Mouse (Mus musculus): Measurements from ENCODE around the gene Pros1. TPM values are rescaled to one million over a fixed set of nuclear protein-coding genes. Genes with fewer than 3 reads are reported as not detected.
A peak's percentile ranks its signal among the peaks of the same experiment; 100 is the strongest.

The Pros1 gene
- polyA plus RNA-seq (2014; fragmentation: Nextera tagmentation; extraction: Ambion mirVana), result 59.7 and 60.3 TPM in 2 replicates

DNA sequence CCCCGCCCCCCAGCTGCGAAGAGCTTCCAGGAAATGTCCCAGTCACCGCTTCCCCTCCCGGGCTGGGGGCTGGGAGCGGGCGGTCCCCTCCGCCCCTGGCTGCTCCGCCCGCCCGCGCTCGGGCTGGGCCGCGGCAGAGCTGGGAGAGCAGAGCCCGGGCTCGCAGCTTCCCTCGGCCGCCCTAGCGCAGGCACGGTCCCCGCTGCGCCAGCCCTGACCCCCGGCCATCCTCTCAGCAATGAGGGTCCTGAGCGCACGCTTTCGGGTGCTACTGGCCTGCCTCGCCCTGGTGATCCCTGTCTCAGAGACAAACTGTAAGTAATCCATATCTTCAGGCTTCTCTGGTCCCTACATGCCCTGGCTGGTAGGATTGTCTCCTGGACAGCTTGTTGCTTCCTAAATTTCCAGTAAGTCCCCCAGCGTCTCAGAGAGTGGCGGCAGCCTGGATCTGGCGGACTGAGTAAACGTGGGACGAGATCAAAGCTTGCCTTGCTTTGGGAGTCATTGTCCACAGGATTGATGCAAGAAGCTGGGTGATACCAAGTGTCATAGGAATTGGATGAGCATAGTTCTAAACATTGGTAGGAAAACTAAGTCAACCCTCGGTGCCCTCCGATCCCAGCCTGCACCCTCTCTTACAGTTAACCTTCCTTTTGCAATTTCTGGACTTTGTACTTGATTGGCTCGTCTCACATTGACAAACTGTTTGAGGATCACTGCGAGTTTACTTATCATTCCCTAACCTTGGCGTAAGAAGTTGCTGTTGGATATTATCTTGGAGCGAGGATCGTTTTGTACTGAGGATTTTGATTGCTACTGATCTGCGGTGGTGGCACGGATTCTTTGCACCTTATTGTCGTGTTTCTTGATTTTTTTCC lies at the start of gene Pros1:
Gene Pros1, plus strand, starts transcription at position 117 of the 878 bp plus-strand sequence.
- no peaks in the 10 kb centered on the region for H3K27me3 ChIP-seq (ENCODE audit: insufficient read depth, low read length)
- ATAC-seq (ENCODE audit: insufficient read depth), result peak; percentile 98

DNA sequence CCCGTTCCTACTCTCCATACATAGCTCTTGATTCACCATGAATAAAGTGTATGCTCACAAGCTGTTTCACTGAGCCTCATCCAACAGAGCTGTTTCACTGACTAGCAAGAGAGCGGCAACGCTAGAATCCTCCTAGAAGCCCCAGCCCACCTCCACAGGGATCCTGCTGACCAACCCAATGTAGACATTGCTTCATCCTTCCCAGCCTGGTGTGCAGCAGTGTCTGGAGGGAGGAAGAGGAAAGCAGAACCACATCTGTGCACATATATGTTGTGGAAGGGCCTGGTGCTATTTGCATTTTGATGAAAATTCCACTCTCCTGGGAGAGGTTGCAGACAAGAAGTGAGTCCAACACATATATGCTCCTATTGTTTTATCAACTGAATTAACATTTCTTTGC lies 49.5 kb upstream of the Pros1 start:
- DNase-seq (no peak), ATAC-seq (ENCODE audit: insufficient read depth) (no peak)
- Histone ChIP-seq H3K4me1 (ENCODE audit: insufficient read depth) (no peaks in the 10 kb centered on the region), H3K27ac (ENCODE audit: low read depth) (no peak overlapping the region), H3K27me3 (ENCODE audit: insufficient read depth, low read length) (no peaks in the 10 kb centered on the region), H3K36me3 (ENCODE audit: insufficient read depth) (peaks cover 24% of the 10 kb centered on the region; the same call in 1 of the 2 replicates), H3K9me3 (ENCODE audit: low read depth, low read length) (no peaks in the 10 kb centered on the region), H3K4me3 (ENCODE audit: low read depth, low read length) (no peak overlapping the region), H3K4me2 (no peak overlapping the region), H3K9ac (no peak overlapping the region)
- TF ChIP-seq CTCF (IDR thresholded peaks at IDR 0.05; ENCODE audit: low read depth), result no peak
- WGBS, result over 99% methylated on average over 3 of the region's 3 CpGs

More for the DNA sequence above, at the start of gene Pros1:
- WGBS, result 2% methylated on average over 42 of the region's 42 CpGs
- Histone ChIP-seq H3K36me3 (ENCODE audit: insufficient read depth) (no peaks in the 10 kb centered on the region), H3K4me2 (peak within 1 kb of the TSS; percentile 81), H3K4me1 (ENCODE audit: insufficient read depth) (no peaks in the 10 kb centered on the region), H3K4me3 (ENCODE audit: low read depth, low read length) (peak within 1 kb of the TSS; percentile 63), H3K9ac (peak within 1 kb of the TSS; percentile 84), H3K27ac (ENCODE audit: low read depth) (peak within 1 kb of the TSS; percentile 91), H3K9me3 (ENCODE audit: low read depth, low read length) (no peaks in the 10 kb centered on the region)
- TF ChIP-seq CTCF (IDR thresholded peaks at IDR 0.05; ENCODE audit: low read depth), result no peak
- peak; percentile 82 for DNase-seq

DNA sequence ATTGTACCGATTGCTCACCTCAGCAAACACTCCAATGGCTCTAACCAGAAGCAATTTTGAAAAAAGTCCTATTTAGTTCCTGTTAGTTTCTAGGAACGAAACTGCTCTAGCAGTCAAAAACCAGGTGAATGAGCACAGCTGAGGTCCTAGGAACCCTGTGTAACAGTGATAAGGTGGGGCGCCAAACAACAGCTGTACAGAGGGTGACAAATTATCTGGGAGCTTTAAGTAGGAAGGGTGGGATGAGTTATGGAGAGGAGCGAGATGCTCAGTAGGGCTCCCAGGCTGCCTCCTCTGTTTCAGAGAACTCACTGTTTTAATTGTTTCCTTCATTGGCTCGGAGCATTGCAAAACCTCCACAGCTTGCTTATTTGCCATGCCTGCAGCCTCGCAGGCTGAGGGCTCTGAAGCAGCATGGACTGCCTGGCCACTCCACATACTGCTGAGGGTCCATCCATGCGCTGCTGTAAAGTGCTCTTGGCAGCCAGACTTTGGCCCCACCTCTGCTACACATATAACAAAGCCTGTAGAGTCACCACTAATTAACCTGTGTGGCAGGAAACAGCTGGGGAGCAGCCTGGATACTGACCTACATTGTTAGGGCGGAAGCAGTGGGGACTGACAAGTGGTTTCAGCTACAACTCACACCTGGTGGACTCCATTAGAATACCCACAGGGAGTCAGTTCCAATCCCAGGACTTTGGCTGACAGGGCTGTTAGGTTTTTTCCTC lies 46.7 kb upstream of the Pros1 start:
- H3K27ac ChIP-seq (ENCODE audit: low read depth), result peak overlapping the region; percentile 10; the same call in 1 of the 2 replicates
- TF ChIP-seq CTCF (IDR thresholded peaks at IDR 0.05; ENCODE audit: low read depth), result no peak
- peak; percentile 75; the same call in 1 of the 2 replicates for ATAC-seq (ENCODE audit: insufficient read depth)
- H3K36me3 ChIP-seq (ENCODE audit: insufficient read depth), result 0 out of 2 replicates have a peak, but pooled peaks cover 11% of the 10 kb centered on the region
- H3K4me2 ChIP-seq, result no peak overlapping the region
- DNase-seq, result peak; percentile 37
- no peaks in the 10 kb centered on the region for H3K4me1 ChIP-seq (ENCODE audit: insufficient read depth)
- no peaks in the 10 kb centered on the region for H3K9me3 ChIP-seq (ENCODE audit: low read depth, low read length)
- H3K9ac ChIP-seq, result no peak overlapping the region
- 54% methylated on average over 8 of the region's 8 CpGs for WGBS
- H3K4me3 ChIP-seq (ENCODE audit: low read depth, low read length), result no peak overlapping the region
- no peaks in the 10 kb centered on the region for H3K27me3 ChIP-seq (ENCODE audit: insufficient read depth, low read length)

DNA sequence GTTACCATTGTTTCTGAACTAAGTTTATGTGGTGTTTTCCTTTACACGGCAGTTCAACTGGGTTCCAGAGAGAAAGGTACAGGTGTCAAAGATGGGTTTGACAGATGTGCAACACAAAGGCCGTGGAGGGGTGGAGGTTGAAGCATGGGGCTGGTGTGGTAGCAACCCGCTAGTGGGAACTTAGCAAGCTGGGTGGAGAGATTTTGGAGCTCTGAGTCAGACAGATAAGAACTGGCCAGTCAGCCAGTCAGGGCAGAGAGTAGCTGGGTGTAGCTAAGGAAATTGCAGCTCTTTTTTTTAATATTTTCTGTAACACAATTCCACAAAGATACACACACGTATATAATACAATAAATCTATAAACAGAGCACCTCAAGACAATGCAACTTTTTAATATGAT lies 43.3 kb upstream of the Pros1 start:
- Histone ChIP-seq H3K9ac (no peak overlapping the region), H3K4me3 (ENCODE audit: low read depth, low read length) (no peak overlapping the region), H3K27ac (ENCODE audit: low read depth) (no peak overlapping the region), H3K4me1 (ENCODE audit: insufficient read depth) (peaks cover 4% of the 10 kb centered on the region; the same call in 1 of the 2 replicates), H3K27me3 (ENCODE audit: insufficient read depth, low read length) (no peaks in the 10 kb centered on the region), H3K9me3 (ENCODE audit: low read depth, low read length) (no peaks in the 10 kb centered on the region), H3K36me3 (ENCODE audit: insufficient read depth) (0 out of 2 replicates have a peak, but pooled peaks cover 6% of the 10 kb centered on the region), H3K4me2 (no peak overlapping the region)
- no peak for ATAC-seq (ENCODE audit: insufficient read depth)
- TF ChIP-seq CTCF (IDR thresholded peaks at IDR 0.05; ENCODE audit: low read depth), result no peak
- WGBS, result 72% methylated on average over 4 of the region's 4 CpGs
- DNase-seq, result no peak

DNA sequence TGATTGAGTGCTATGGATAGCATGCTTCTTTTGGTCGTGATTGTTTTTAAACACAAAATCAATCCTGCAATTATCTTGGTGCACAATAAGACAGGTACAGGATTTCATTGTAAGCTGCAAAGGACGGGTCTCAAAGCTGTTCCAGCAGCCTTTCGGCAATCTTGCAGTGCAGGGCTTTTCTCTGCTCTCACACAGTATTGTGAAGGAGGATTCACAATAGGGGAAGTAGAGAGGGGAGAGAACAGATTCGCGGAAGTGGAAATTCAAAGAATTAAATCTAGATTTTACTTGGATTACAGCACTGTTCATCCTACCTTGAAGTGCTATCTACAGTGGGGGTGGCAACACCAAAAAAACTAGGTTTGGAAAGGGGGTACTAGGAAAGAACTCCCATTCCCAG lies 40.3 kb upstream of the Pros1 start:
- DNase-seq (no peak), ATAC-seq (ENCODE audit: insufficient read depth) (no peak)
- peaks cover 4% of the 10 kb centered on the region; the same call in 1 of the 2 replicates for H3K4me1 ChIP-seq (ENCODE audit: insufficient read depth)
- H3K4me2 ChIP-seq, result no peak overlapping the region
- H3K27me3 ChIP-seq (ENCODE audit: insufficient read depth, low read length), result no peaks in the 10 kb centered on the region
- H3K4me3 ChIP-seq (ENCODE audit: low read depth, low read length), result no peak overlapping the region
- TF ChIP-seq CTCF (IDR thresholded peaks at IDR 0.05; ENCODE audit: low read depth), result no peak
- H3K27ac ChIP-seq (ENCODE audit: low read depth), result peak overlapping the region; percentile 79
- H3K36me3 ChIP-seq (ENCODE audit: insufficient read depth), result no peaks in the 10 kb centered on the region
- H3K9ac ChIP-seq, result no peak overlapping the region
- H3K9me3 ChIP-seq (ENCODE audit: low read depth, low read length), result no peaks in the 10 kb centered on the region
- WGBS, result 70% methylated on average over 5 of the region's 5 CpGs

- Histone ChIP-seq H3K4me2 (0 out of 2 replicates have a peak within 1 kb of the TSS, but pooled peaks have one; percentile 31), H3K27ac (ENCODE audit: low read depth) (peak within 1 kb of the TSS; percentile 79), H3K4me1 (ENCODE audit: insufficient read depth) (peaks cover 4% of the 10 kb centered on the region; the same call in 1 of the 2 replicates), H3K4me3 (ENCODE audit: low read depth, low read length) (no peak within 1 kb of the TSS), H3K36me3 (ENCODE audit: insufficient read depth) (no peaks in the 10 kb centered on the region), H3K27me3 (ENCODE audit: insufficient read depth, low read length) (no peaks in the 10 kb centered on the region), H3K9ac (no peak within 1 kb of the TSS), H3K9me3 (ENCODE audit: low read depth, low read length) (no peaks in the 10 kb centered on the region)
- no peak for TF ChIP-seq CTCF (IDR thresholded peaks at IDR 0.05; ENCODE audit: low read depth)
- ATAC-seq (ENCODE audit: insufficient read depth), result peak; percentile 92
- DNase-seq, result peak; percentile 70
- WGBS, result 53% methylated on average over 5 of the region's 5 CpGs
Measured at GRCm38 (mm10) chr16:62814491-62814890, 39.6 kb upstream of the Pros1 start, which contains the start of gene Stx19. TSS of gene Stx19 (plus strand) at chr16:62814676.

Data from lung, embryonic 14.5 days (tissue).